Mouse (Mus musculus) liver, adult 2 months (tissue): ENCODE data around the gene Fam69a.

Experiments used
- CTCF ChIP-seq: fragments of 200-500 bp; IDR thresholded peaks from 2 replicates; pipeline ENCODE4 v1.5.1; 2011; ENCODE audit warnings: low read depth, low read length, control low read depth
- POLR2A ChIP-seq: fragments of 200-500 bp; IDR thresholded peaks from 2 replicates; pipeline ENCODE4 v1.6.1; 2011; ENCODE audit warnings: low read length, control low read depth; ENCODE audit not compliant: insufficient read depth; ENCODE audit errors: extremely low read depth

DNA sequence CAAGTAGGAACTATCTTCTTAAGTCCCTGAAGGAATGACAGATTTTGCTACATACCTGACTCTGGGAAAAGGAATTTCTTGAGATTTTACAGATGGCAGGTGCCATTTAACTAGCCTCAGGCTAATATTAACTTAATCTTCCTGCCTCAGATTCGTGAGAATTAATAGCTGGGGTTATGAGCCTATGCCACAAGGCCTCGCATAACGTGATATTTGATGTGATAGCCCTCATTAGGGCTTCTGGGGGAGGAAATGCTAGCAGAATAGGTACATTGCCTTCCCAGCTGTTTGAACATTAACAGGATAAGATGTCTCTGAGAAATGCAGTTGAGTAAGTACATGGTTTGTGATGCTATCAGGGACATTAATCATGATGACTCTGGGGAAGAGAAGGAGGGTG is 34.5 kb upstream of the Fam69a start:
- no peak for TF ChIP-seq POLR2A
- TF ChIP-seq CTCF = no peak
